Mouse (Mus musculus) liver (tissue): ENCODE data around the gene Trir.

Source experiments
- DNase-seq: peaks from one replicate; pipeline ENCODE4 v3.0.0-alpha.2; 2020; ENCODE audit warnings: mixed read lengths

Trir gene

GRCm38 (mm10) chr8:85037366-85037680, 10.7 kb downstream of the Trir start:
- no peak for DNase-seq

DNA sequence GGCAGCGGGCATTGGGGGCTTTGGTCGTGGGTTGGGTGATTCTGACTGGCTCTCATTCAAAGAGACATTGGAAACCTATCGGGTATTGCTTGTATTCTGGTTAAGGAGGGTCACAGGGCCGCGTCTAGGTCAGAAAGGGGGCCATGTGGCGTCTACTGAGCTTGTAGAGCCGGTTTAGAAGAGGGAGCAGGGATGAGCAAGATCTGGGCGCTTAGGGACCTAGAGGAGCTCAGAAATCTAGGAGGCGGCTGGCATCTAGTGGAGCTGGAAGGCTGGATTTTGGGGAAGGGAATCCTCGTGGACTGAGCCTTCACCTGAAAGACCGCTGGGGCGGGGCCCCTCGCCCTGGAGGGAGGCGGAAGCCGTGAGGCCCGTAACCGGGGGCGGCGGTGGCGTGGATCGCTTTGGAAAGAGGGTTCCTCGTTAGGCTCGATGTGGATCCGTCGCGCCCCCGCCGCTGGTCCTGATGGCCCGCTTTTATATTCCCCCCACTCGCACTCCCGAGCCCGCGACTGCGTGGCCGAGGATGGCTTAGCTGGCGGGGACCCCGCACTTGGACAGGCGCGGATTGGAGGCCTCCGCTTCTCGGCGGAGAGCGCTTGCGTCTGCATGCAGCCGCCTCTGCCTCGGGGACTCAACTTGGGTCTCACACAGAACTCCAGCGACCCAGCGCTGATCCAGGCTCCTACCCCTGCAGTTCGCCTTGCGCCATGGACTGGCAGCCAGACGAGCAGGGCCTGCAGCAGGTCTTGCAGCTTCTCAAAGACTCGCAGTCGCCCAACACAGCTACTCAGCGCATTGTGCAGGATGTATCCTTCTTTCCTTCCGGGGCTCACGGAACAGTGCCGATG, 11.3 kb downstream of the Trir start:
- DNase-seq: peak; percentile 85

GRCm38 (mm10) chr8:85043619-85044018, 17.0 kb downstream of the Trir start:
- no peak for DNase-seq

DNA sequence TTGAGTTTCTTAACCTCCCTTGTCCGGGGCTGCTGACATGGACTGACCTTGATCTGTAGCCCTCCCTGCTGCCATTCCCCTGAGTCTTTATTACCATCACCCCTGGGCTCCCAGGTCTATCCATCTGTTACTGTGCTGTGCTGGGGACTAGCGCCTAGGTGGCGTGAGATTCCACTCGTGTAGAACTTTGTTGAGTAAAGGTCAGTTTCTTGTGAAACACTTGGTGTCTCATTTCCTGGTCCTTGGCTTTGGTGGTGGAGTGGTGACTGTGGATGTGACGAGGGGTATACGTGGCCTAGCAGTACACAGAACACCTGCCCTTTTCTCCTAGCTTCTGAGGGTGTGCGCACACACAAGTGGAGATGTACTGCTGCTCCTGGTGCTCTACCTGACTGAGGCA, 30.7 kb downstream of the Trir start:
- no peak for DNase-seq

DNA sequence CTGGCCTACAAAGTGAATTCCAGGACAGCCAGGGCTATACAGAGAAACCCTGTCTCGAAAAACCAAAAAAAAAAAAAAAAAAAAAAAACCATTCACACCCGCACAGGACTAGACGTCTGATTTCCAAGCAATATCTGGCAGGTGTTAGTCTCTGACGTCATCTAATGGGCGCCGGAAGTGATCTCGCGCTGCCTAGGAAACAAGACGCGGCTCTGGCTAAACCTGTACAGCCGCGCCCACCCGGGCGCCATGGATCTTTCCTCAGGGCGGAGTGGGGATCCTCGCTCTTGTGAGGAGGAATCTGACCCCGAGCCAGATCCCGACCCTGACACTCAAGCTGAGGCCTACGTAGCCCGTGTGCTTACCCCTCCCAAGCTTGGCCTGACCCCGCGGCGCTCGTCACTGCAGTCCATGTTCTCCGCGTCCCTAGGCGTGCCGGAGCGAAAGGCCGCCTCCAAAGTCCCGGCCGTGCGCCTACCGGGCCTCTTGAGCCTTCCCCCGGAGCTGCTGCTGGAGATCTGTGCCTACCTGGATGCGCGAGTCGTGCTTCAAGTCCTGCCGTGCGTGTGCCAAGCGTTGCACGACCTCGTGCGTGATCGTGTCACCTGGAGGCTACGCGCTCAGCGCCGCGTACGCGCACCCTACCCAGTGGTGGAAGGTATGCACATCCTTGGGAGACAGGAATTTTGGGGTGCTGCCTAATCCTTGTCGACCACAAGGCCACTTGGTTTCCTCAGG, 33.4 kb downstream of the Trir start, which contains the start of gene Fbxw9:
Fbxw9 (plus strand) TSS at position 177 of the 738 bp plus-strand sequence.
- DNase-seq: peak; percentile 82

- no peak for DNase-seq
These were observed 36.0 kb downstream of the Trir start for GRCm38 (mm10) chr8:85062603-85063002.

GRCm38 (mm10) chr8:85065213-85065612, 38.6 kb downstream of the Trir start:
- DNase-seq: peak; percentile 39

GRCm38 (mm10) chr8:85067155-85067554, 40.5 kb downstream of the Trir start:
- no peak for DNase-seq

DNA sequence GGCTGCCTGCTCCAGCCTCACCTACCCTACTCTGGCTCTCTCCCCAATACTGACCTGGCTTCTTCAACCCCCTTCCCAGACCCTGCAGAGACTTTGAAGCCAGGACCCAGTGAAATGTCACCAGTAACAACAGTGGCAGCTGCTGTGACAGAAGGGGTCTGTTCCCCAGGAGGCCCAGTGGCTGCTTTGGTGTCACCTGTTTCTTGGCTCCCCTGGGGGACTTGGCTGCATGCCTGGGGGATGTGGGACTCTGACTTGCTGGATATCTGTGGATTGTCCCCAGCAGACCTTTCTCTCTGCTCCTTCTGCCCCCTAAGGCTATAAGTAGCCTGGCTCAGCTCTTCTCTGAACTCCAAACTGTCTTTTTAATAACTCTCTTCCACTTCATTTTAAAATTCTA, 41.4 kb downstream of the Trir start, which contains the start of gene Gm5741:
Gm5741 (minus strand) TSS at position 1 of the 400 bp plus-strand sequence.
- DNase-seq: no peak

DNA sequence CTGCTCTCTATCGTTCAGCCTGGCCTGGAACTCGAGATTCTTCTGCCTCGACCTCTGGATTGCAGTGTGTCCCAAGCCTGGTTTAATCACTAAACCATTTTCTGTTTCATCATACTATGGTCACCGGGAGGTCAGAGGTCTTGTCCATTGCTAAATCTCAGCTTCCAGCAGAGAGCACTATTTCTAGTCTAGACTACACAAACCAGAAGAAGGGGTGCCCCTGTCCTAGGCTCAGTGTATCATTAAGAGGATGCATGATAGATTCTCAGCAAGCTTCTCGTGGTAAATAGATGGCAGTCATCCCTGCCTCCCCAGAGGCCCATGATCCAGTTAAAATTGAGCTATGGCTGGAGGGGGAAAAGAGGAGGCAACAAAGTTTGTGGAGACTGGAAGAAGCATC, 44.4 kb downstream of the Trir start:
- DNase-seq: peak; percentile 18

DNA sequence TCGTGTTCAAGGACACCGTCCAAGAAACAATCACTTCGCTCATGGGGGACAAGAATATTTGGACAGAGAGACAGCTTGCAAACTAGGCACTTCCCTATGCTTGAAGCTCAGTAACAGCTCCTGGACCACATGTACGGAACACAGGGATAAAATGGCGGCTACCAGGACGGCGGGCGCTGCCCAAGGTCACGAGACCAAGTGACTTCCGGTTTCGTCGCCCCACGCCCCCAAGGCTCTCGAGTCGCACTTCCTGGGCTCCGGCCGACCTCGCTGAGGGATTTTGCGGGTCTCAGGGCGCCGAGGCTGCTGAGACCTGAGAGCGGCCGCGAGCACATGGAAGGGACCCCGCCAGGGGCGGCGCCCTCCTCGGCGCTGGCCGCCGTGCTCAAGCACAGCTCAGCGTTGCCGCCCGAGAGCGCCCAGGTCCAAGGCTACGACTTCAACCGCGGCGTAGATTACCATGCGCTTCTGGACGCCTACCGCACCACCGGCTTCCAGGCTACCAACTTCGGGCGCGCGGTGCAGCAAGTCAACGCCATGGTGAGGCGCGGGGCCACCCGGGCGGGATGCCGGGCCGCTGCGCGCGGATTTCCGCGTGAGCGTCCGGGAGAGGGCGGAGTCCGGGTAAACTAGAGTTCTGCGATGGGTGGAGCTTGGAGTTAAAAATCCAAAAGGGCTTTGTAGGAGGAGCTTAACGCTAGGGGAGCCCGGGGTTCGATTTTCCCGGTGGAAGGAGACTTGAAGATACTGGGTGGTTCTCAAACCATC, 45.1 kb downstream of the Trir start, which contains the start of gene Dhps:
Dhps (plus strand) TSS at position 244 of the 768 bp plus-strand sequence.
- peak; percentile 92 for DNase-seq

DNA sequence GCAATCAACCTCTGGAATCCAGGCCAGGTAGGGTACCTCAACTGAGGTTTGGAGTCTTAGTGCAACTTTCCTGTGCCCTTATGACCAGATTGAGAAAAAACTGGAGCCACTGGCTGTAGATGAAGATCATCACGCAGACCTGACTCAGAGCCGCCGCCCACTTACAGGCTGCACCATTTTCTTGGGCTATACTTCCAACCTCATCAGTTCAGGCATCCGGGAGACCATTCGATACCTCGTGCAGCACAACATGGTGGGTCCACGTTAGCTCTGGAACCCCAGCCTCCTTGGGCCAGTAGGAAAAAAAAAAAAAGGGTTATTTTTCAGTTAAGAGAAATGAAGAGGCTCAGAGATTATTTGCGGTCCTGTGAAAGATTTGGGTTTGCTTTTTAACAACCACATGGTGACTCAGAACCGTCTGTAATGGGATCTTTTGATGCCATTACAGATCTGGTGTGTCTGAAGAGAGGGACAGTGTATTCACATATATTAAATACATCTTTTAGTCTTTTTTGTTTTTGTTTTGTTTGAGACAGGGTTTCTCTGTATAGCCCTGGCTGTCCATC, 45.8 kb downstream of the Trir start:
- DNase-seq: no peak

GRCm38 (mm10) chr8:85073041-85073612, 46.5 kb downstream of the Trir start:
- DNase-seq: no peak

DNA sequence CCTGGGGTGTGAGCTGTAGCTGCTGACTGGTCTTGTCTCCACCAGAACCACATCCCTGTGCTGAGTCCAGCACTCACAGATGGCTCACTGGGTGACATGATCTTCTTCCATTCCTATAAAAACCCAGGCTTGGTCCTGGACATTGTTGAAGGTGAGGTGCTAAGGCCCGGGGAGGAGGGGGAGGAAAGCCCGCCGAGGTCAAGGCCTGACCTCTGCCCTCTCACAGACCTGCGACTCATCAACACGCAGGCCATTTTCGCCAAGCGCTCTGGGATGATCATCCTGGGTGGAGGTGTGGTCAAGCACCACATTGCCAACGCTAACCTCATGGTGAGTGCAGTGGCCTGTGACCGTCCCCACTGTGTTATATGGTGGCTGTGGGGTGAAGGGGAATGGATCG, 47.5 kb downstream of the Trir start:
- no peak for DNase-seq

DNA sequence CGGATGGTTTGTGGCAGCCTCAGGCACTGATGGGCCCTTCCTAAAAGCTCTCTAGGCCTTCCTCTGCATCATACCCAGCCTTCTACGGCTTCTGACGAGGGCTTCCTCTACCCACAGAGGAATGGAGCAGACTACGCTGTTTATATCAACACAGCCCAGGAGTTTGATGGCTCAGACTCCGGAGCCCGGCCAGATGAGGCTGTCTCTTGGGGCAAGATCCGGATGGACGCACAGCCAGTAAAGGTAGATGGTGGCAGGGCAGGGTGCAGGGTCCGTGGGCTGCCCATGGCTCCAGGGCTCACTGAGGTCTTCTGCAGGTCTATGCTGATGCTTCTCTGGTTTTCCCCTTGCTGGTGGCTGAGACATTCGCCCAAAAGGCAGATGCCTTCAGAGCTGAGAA, 48.0 kb downstream of the Trir start:
- DNase-seq: no peak

DNA sequence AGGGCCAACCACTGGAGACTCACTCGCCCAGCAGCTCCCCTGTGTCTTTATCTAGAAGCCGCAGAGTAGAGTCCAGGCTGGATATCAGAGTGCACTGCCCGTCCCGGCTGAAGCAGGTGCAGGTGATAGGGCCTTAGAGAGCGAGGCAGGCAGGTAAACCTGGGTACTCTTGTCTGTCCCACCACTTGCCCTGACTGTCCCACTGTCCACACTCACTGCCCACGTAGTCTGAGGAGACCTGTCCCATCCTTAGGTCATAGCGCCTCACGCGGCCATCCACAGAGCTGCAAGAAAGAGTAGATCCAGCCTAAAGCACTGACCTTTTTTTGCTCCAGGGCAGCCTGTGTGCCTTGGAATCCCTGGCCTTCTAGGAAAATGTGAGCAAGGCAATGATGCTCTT, 49.4 kb downstream of the Trir start:
- DNase-seq: peak; percentile 74

- peak; percentile 88 for DNase-seq
These were observed 50.4 kb downstream of the Trir start for GRCm38 (mm10) chr8:85076993-85077392.
